Mouse (Mus musculus) hindbrain, embryonic 12.5 days (tissue): ENCODE data around the gene 1110032A03Rik. TPM values are rescaled to one million over a fixed set of nuclear protein-coding genes. Genes with fewer than 3 reads are reported as not detected.

Source experiments
- ATAC-seq: fragments of 200-750 bp; cut with Nextera tagmentation; 2 replicates; pipeline ENCODE4 v1.8.0; 2017; ENCODE audit warnings: moderate TSS enrichment; ENCODE audit not compliant: low FRiP score
- H3K27ac ChIP-seq: fragments of 300-500 bp; sonication (generic); 2 replicates; pipeline ENCODE4 v1.5.1; 2016; ENCODE audit warnings: mild to moderate bottlenecking
- H3K27me3 ChIP-seq: fragments of 300-500 bp; sonication (generic); 2 replicates; pipeline ENCODE4 v1.6.1; 2016; ENCODE audit warnings: mild to moderate bottlenecking
- H3K36me3 ChIP-seq: fragments of 300-500 bp; sonication (generic); 2 replicates; pipeline ENCODE4 v1.6.1; 2016; ENCODE audit warnings: mild to moderate bottlenecking
- H3K4me1 ChIP-seq: fragments of 300-500 bp; sonication (generic); 2 replicates; pipeline ENCODE4 v1.6.1; 2016
- H3K4me2 ChIP-seq: fragments of 300-500 bp; sonication (generic); replicated peaks from 2 replicates; pipeline ENCODE4 v1.6.1; 2016; ENCODE audit warnings: mild to moderate bottlenecking
- H3K4me3 ChIP-seq: fragments of 300-500 bp; sonication (generic); 2 replicates; pipeline ENCODE4 v1.5.1; 2016; ENCODE audit warnings: mild to moderate bottlenecking
- H3K9ac ChIP-seq: fragments of 300-500 bp; sonication (generic); 2 replicates; pipeline ENCODE4 v1.6.1; 2016; ENCODE audit warnings: mild to moderate bottlenecking, moderate library complexity
- H3K9me3 ChIP-seq: fragments of 300-500 bp; sonication (generic); replicated peaks from 2 replicates; pipeline ENCODE4 v1.6.1; 2016; ENCODE audit warnings: mild to moderate bottlenecking
- WGBS: fragments of 180-500 bp; shearing (Covaris S2); methylation state at CpG from one replicate; pipeline ENCODE4 v1.1.7; 2016; 5-methylcytosine and 5-hydroxymethylcytosine counted together
- polyA plus RNA-seq: library from polyadenylated mRNA; unstranded; fragments of >200 nt; fragmentation: Nextera tagmentation; extraction: Ambion mirVana; gene quantifications from 2 replicates; pipeline ENCODE4 v1.2.1, GENCODE M21; 2016

The 1110032A03Rik gene
- polyA plus RNA-seq, 1 experiment from 2014 or later = 43.9 TPM

- no peak for ATAC-seq
Measured at GRCm38 (mm10) chr9:50803055-50803671, 27.8 kb upstream of the 1110032A03Rik start.

GRCm38 (mm10) chr9:50800985-50801384, 25.7 kb upstream of the 1110032A03Rik start:
- H3K4me1 ChIP-seq = no peaks in the 10 kb centered on the region
- H3K36me3 ChIP-seq = peaks cover 48% of the 10 kb centered on the region
- no peak overlapping the region for H3K9ac ChIP-seq
- no peak overlapping the region for H3K4me3 ChIP-seq
- H3K9me3 ChIP-seq = no peaks in the 10 kb centered on the region
- no peak overlapping the region for H3K27ac ChIP-seq
- ATAC-seq = no peak
- H3K27me3 ChIP-seq = no peaks in the 10 kb centered on the region
- WGBS = 55% methylated on average over 2 of the region's 2 CpGs
- H3K4me2 ChIP-seq = no peak overlapping the region

More at GRCm38 (mm10) chr9:50803055-50803671, 27.8 kb upstream of the 1110032A03Rik start:
- WGBS = 87% methylated on average over 7 of the region's 7 CpGs
- H3K9me3 ChIP-seq = no peaks in the 10 kb centered on the region
- no peak overlapping the region for H3K4me3 ChIP-seq
- no peak overlapping the region for H3K27ac ChIP-seq
- no peaks in the 10 kb centered on the region for H3K4me1 ChIP-seq
- no peak overlapping the region for H3K9ac ChIP-seq
- no peaks in the 10 kb centered on the region for H3K27me3 ChIP-seq
- H3K36me3 ChIP-seq = peaks cover 61% of the 10 kb centered on the region
- no peak overlapping the region for H3K4me2 ChIP-seq

GRCm38 (mm10) chr9:50798368-50798767, 23.0 kb upstream of the 1110032A03Rik start:
- Histone ChIP-seq H3K4me3 (no peak overlapping the region), H3K4me2 (no peak overlapping the region), H3K36me3 (peaks cover 50% of the 10 kb centered on the region), H3K27ac (no peak overlapping the region), H3K27me3 (no peaks in the 10 kb centered on the region), H3K9me3 (no peaks in the 10 kb centered on the region), H3K4me1 (no peaks in the 10 kb centered on the region), H3K9ac (no peak overlapping the region)
- WGBS = 90% methylated on average over 5 of the region's 5 CpGs
- no peak for ATAC-seq

GRCm38 (mm10) chr9:50797641-50798040, 22.3 kb upstream of the 1110032A03Rik start:
- no peaks in the 10 kb centered on the region for H3K27me3 ChIP-seq
- WGBS = 98% methylated on average over 7 of the region's 7 CpGs
- no peak overlapping the region for H3K9ac ChIP-seq
- no peak overlapping the region for H3K4me2 ChIP-seq
- no peak overlapping the region for H3K27ac ChIP-seq
- peaks cover 46% of the 10 kb centered on the region for H3K36me3 ChIP-seq
- H3K4me3 ChIP-seq = no peak overlapping the region
- ATAC-seq = no peak
- H3K9me3 ChIP-seq = no peaks in the 10 kb centered on the region
- H3K4me1 ChIP-seq = no peaks in the 10 kb centered on the region

GRCm38 (mm10) chr9:50796776-50797175, 21.5 kb upstream of the 1110032A03Rik start:
- Histone ChIP-seq H3K4me2 (no peak overlapping the region), H3K27me3 (no peaks in the 10 kb centered on the region), H3K9me3 (no peaks in the 10 kb centered on the region), H3K27ac (no peak overlapping the region), H3K4me1 (no peaks in the 10 kb centered on the region), H3K36me3 (peaks cover 45% of the 10 kb centered on the region), H3K4me3 (no peak overlapping the region), H3K9ac (no peak overlapping the region)
- ATAC-seq = no peak
- WGBS = 89% methylated on average over 8 of the region's 8 CpGs

GRCm38 (mm10) chr9:50795266-50795665, 19.9 kb upstream of the 1110032A03Rik start:
- H3K36me3 ChIP-seq = peaks cover 51% of the 10 kb centered on the region

GRCm38 (mm10) chr9:50782155-50782554, 6.8 kb upstream of the 1110032A03Rik start:
- H3K36me3 ChIP-seq = peaks cover 77% of the 10 kb centered on the region
- H3K9ac ChIP-seq = no peak overlapping the region
- ATAC-seq = no peak
- H3K4me2 ChIP-seq = no peak overlapping the region
- no peak overlapping the region for H3K4me3 ChIP-seq
- WGBS = 79% methylated on average over 2 of the region's 2 CpGs
- H3K27me3 ChIP-seq = no peaks in the 10 kb centered on the region
- no peaks in the 10 kb centered on the region for H3K9me3 ChIP-seq
- no peaks in the 10 kb centered on the region for H3K4me1 ChIP-seq
- no peak overlapping the region for H3K27ac ChIP-seq

More at GRCm38 (mm10) chr9:50795266-50795665, 19.9 kb upstream of the 1110032A03Rik start:
- H3K4me3 ChIP-seq = no peak overlapping the region
- no peak overlapping the region for H3K9ac ChIP-seq
- WGBS = 89% methylated on average over 3 of the region's 3 CpGs
- H3K4me1 ChIP-seq = no peaks in the 10 kb centered on the region
- no peak overlapping the region for H3K4me2 ChIP-seq
- no peaks in the 10 kb centered on the region for H3K27me3 ChIP-seq
- no peak overlapping the region for H3K27ac ChIP-seq
- no peak for ATAC-seq
- no peaks in the 10 kb centered on the region for H3K9me3 ChIP-seq

- Histone ChIP-seq H3K9me3 (no peaks in the 10 kb centered on the region), H3K4me2 (peak overlapping the region; percentile 83), H3K4me1 (peaks cover 17% of the 10 kb centered on the region), H3K27ac (no peak overlapping the region), H3K4me3 (peak overlapping the region; percentile 94), H3K36me3 (peaks cover 26% of the 10 kb centered on the region), H3K27me3 (no peaks in the 10 kb centered on the region), H3K9ac (peak overlapping the region; percentile 93)
- WGBS = 74% methylated on average over 11 of the region's 11 CpGs
- ATAC-seq = no peak
Measured at GRCm38 (mm10) chr9:50776162-50776760, 941 bp upstream of the 1110032A03Rik start.

GRCm38 (mm10) chr9:50775662-50776126, 374 bp upstream of the 1110032A03Rik start:
- peaks cover 17% of the 10 kb centered on the region for H3K4me1 ChIP-seq
- H3K36me3 ChIP-seq = peaks cover 23% of the 10 kb centered on the region
- ATAC-seq = peak; percentile 82
- under 1% methylated on average over 30 of the region's 30 CpGs for WGBS
- H3K4me3 ChIP-seq = peak overlapping the region; percentile 94
- H3K27me3 ChIP-seq = no peaks in the 10 kb centered on the region
- peak overlapping the region; percentile 92 for H3K27ac ChIP-seq
- no peaks in the 10 kb centered on the region for H3K9me3 ChIP-seq
- peak overlapping the region; percentile 93 for H3K9ac ChIP-seq
- H3K4me2 ChIP-seq = peak overlapping the region; percentile 83

GRCm38 (mm10) chr9:50774026-50774462, 1.3 kb downstream of the 1110032A03Rik start:
- H3K27ac ChIP-seq = no peak overlapping the region

GRCm38 (mm10) chr9:50770011-50770410, 5.3 kb downstream of the 1110032A03Rik start:
- Histone ChIP-seq H3K4me1 (peaks cover 18% of the 10 kb centered on the region), H3K4me2 (no peak overlapping the region), H3K27me3 (no peaks in the 10 kb centered on the region), H3K36me3 (0 out of 2 replicates have a peak, but pooled peaks cover 5% of the 10 kb centered on the region), H3K9ac (no peak overlapping the region), H3K27ac (no peak overlapping the region), H3K9me3 (no peaks in the 10 kb centered on the region), H3K4me3 (no peak overlapping the region)
- ATAC-seq = no peak
- 81% methylated on average over 2 of the region's 2 CpGs for WGBS

More at GRCm38 (mm10) chr9:50774026-50774462, 1.3 kb downstream of the 1110032A03Rik start:
- Histone ChIP-seq H3K27me3 (no peaks in the 10 kb centered on the region), H3K4me3 (0 out of 2 replicates have a peak overlapping the region, but pooled peaks have one; percentile 94), H3K9me3 (no peaks in the 10 kb centered on the region), H3K9ac (peak overlapping the region; percentile 38; the same call in 1 of the 2 replicates), H3K36me3 (peaks cover 8% of the 10 kb centered on the region), H3K4me2 (peak overlapping the region; percentile 83), H3K4me1 (peaks cover 18% of the 10 kb centered on the region)
- no peak for ATAC-seq
- 79% methylated on average over 4 of the region's 4 CpGs for WGBS

GRCm38 (mm10) chr9:50768107-50769002, 7.0 kb downstream of the 1110032A03Rik start, which contains the start of gene Fdxacb1:
Fdxacb1 (plus strand) TSS chr9:50768236.
- Histone ChIP-seq H3K4me1 (peaks cover 9% of the 10 kb centered on the region), H3K9ac (peak within 1 kb of the TSS; percentile 76), H3K9me3 (no peaks in the 10 kb centered on the region), H3K4me3 (peak within 1 kb of the TSS; percentile 62), H3K36me3 (0 out of 2 replicates have a peak, but pooled peaks cover 5% of the 10 kb centered on the region), H3K27ac (peak within 1 kb of the TSS; percentile 79), H3K27me3 (no peaks in the 10 kb centered on the region), H3K4me2 (peak within 1 kb of the TSS; percentile 77)
- 5% methylated on average over 58 of the region's 59 CpGs for whole genome bisulfite sequencing
- peak; percentile 97 for ATAC-seq
